Mouse (Mus musculus): ENCODE results near the gene Nfia.

DNA sequence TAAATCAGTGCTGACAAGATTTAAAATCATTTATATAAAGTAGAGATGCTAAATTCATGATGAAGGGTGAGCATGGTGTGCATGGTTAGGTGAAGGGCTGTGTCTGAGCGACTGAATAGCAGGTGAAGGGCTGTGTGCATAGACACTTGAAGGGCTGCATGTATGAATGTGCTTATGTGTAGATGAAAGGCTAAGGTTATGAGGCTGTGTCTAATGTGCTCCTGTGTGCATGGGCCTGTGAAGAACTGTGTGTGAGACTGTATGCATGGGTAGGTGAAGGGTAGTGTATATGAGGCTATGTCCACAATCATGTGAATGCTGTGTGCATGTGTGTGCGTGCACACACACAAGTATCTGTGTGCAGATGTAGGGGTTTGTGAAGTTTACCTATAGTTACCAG lies 34.4 kb downstream of the Nfia start:
- no peak for TF ChIP-seq EP300 (IDR thresholded peaks at IDR 0.05; ENCODE audit: insufficient read depth, low read depth, low read length)
- TF ChIP-seq CTCF (IDR thresholded peaks at IDR 0.05; ENCODE audit: low read depth, low read length) = no peak
- TF ChIP-seq POLR2A (IDR thresholded peaks at IDR 0.05; ENCODE audit: insufficient read depth, low read length) = no peak
